Mouse (Mus musculus): ENCODE measurements around the gene Rtn4rl2. TPM values are rescaled to one million over a fixed set of nuclear protein-coding genes. Genes with fewer than 3 reads are reported as not detected.
"Not testable (repeated sequence)": the region's sequence is repeated elsewhere in the genome, so short reads cannot be mapped to it uniquely, and the experiment has no call there.

The Rtn4rl2 gene
- polyA plus RNA-seq, 1 experiment = 0.13 TPM

DNA sequence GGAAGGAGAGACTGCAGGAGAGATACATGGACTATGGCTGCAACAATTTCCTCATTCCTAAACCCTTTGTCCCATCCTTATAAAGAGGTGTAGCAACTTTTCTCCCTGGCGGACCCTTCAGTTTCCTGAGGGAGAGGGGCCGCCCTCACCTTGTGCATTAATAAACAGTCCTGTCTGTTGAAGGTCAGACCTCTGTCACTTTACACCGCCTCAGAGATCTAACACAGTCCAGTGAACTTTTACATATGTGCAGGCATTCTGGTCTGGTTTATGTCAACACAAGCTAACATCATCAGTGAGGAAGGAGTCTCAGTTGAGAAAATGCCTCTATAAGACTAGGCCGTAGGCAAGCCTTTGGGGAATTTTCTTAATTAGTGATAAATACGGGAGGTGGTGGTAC lies 27.4 kb upstream of the Rtn4rl2 start:
- Histone ChIP-seq H3K4me2 (ENCODE audit: low read depth) (no peak overlapping the region), H3K27me3 (ENCODE audit: control insufficient read depth, insufficient read depth, insufficient read length) (peaks cover 4% of the 10 kb centered on the region), H3K36me3 (ENCODE audit: control insufficient read depth, insufficient read depth) (no peaks in the 10 kb centered on the region), H3K4me3 (no peak overlapping the region), H3ac (ENCODE audit: control insufficient read depth, insufficient read length) (no peak overlapping the region), H3K79me2 (ENCODE audit: control insufficient read depth, insufficient read depth) (no peaks in the 10 kb centered on the region)
- TF ChIP-seq TCF3 (IDR thresholded peaks at IDR 0.05; ENCODE audit: insufficient read length, low read depth) (no peak), CEBPB (IDR thresholded peaks at IDR 0.05; ENCODE audit: insufficient read depth, poor library complexity, severe bottlenecking) (no peak), POLR2AphosphoS2 (IDR thresholded peaks at IDR 0.05; ENCODE audit: insufficient read length, low read depth) (no peak), POLR2A (IDR thresholded peaks at IDR 0.05; ENCODE audit: insufficient read length, low read depth) (no peak), E2F4 (IDR thresholded peaks at IDR 0.05; ENCODE audit: insufficient read depth) (no peak), MYOG (IDR thresholded peaks at IDR 0.05; ENCODE audit: control insufficient read depth in 1 of 3, insufficient read depth in 1 of 3, insufficient read length in 2 of 3, low read depth in 2 of 3) (no peak), USF1 (IDR thresholded peaks at IDR 0.05; ENCODE audit: low read depth) (no peak), MAX (IDR thresholded peaks at IDR 0.05; ENCODE audit: low read depth) (no peak)

DNA sequence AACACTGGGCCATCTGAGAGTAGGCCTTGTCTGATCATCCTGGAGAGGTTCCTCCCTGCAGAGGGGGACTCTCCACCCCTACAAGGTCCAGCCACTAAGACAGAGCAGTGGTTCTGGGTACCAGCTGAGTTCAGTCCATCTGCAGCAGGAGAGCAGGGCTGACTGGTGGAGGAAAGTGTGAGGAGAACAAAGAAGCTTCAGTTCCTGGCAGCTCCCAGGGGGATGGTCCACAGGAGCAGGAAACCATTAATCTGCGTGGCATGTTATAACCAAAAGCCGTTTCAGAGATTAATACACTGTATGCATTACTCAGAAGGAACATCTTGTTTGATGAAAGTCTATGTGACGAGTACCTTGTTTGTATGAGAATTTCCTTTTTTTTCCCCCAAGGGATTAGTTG lies 26.2 kb upstream of the Rtn4rl2 start:
- H3ac ChIP-seq (ENCODE audit: control insufficient read depth, insufficient read length) = no peak overlapping the region
- H3K4me2 ChIP-seq (ENCODE audit: low read depth) = no peak overlapping the region
- H3K27me3 ChIP-seq (ENCODE audit: control insufficient read depth, insufficient read depth, insufficient read length) = peaks cover 4% of the 10 kb centered on the region
- TF ChIP-seq MYOD1 (IDR thresholded peaks at IDR 0.05; ENCODE audit: control insufficient read depth in 1 of 3, insufficient read length in 2 of 3, low read depth in 2 of 3) (no peak), POLR2AphosphoS2 (IDR thresholded peaks at IDR 0.05; ENCODE audit: insufficient read length, low read depth) (no peak), MYOG (IDR thresholded peaks at IDR 0.05; ENCODE audit: control insufficient read depth in 1 of 3, insufficient read depth in 1 of 3, insufficient read length in 2 of 3, low read depth in 2 of 3) (no peak), MAX (IDR thresholded peaks at IDR 0.05; ENCODE audit: low read depth) (no peak), USF1 (IDR thresholded peaks at IDR 0.05; ENCODE audit: low read depth) (no peak), REST (IDR thresholded peaks at IDR 0.05; ENCODE audit: insufficient read depth, insufficient read length) (no peak), TCF12 (IDR thresholded peaks at IDR 0.05; ENCODE audit: insufficient read depth, poor library complexity, severe bottlenecking) (no peak), E2F4 (IDR thresholded peaks at IDR 0.05; ENCODE audit: insufficient read depth) (no peak), TCF3 (IDR thresholded peaks at IDR 0.05; ENCODE audit: insufficient read length, low read depth) (no peak), POLR2A (IDR thresholded peaks at IDR 0.05; ENCODE audit: insufficient read length, low read depth) (no peak)
- no peak overlapping the region for H3K4me3 ChIP-seq
- H3K36me3 ChIP-seq (ENCODE audit: control insufficient read depth, insufficient read depth) = no peaks in the 10 kb centered on the region
- no peaks in the 10 kb centered on the region for H3K79me2 ChIP-seq (ENCODE audit: control insufficient read depth, insufficient read depth)

- not testable (repeated sequence) for H3ac ChIP-seq (ENCODE audit: control insufficient read depth, insufficient read length); H3K36me3 ChIP-seq (ENCODE audit: control insufficient read depth, insufficient read depth); H3K79me2 ChIP-seq (ENCODE audit: control insufficient read depth, insufficient read depth); H3K4me3 ChIP-seq; H3K4me2 ChIP-seq (ENCODE audit: low read depth)
- H3K27me3 ChIP-seq (ENCODE audit: control insufficient read depth, insufficient read depth, insufficient read length) = peaks cover 18% of the 10 kb centered on the region
Measured at GRCm38 (mm10) chr2:84896686-84897085, 10.2 kb upstream of the Rtn4rl2 start.

- TF ChIP-seq TCF3 (IDR thresholded peaks at IDR 0.05; ENCODE audit: insufficient read length, low read depth) (no peak), TCF12 (IDR thresholded peaks at IDR 0.05; ENCODE audit: insufficient read depth, poor library complexity, severe bottlenecking) (no peak), SRF (IDR thresholded peaks at IDR 0.05; ENCODE audit: control insufficient read depth, insufficient read length, low read depth) (no peak), POLR2AphosphoS2 (IDR thresholded peaks at IDR 0.05; ENCODE audit: insufficient read length, low read depth) (no peak), USF1 (IDR thresholded peaks at IDR 0.05; ENCODE audit: low read depth) (no peak), MYOD1 (IDR thresholded peaks at IDR 0.05; ENCODE audit: control insufficient read depth in 1 of 3, insufficient read length in 2 of 3, low read depth in 2 of 3) (no peak), POLR2A (IDR thresholded peaks at IDR 0.05; ENCODE audit: insufficient read length, low read depth) (no peak), CEBPB (IDR thresholded peaks at IDR 0.05; ENCODE audit: insufficient read depth, poor library complexity, severe bottlenecking) (no peak), MAX (IDR thresholded peaks at IDR 0.05; ENCODE audit: low read depth) (no peak), E2F4 (IDR thresholded peaks at IDR 0.05; ENCODE audit: insufficient read depth) (no peak), MYOG (IDR thresholded peaks at IDR 0.05; ENCODE audit: control insufficient read depth in 1 of 3, insufficient read depth in 1 of 3, insufficient read length in 2 of 3, low read depth in 2 of 3) (no peak), REST (IDR thresholded peaks at IDR 0.05; ENCODE audit: insufficient read depth, insufficient read length) (no peak)
- H3K27me3 ChIP-seq (ENCODE audit: control insufficient read depth, insufficient read depth, insufficient read length) = peaks cover 18% of the 10 kb centered on the region
Measured at GRCm38 (mm10) chr2:84895495-84896198, 9.1 kb upstream of the Rtn4rl2 start.

GRCm38 (mm10) chr2:84893359-84893758 lies 6.8 kb upstream of the Rtn4rl2 start:
- no peak for TF ChIP-seq TCF12 (IDR thresholded peaks at IDR 0.05; ENCODE audit: insufficient read depth, poor library complexity, severe bottlenecking)
- no peak for TF ChIP-seq SRF (IDR thresholded peaks at IDR 0.05; ENCODE audit: control insufficient read depth, insufficient read length, low read depth)
- TF ChIP-seq MYOD1 (IDR thresholded peaks at IDR 0.05; ENCODE audit: control insufficient read depth in 1 of 3, insufficient read length in 2 of 3, low read depth in 2 of 3) = no peak
- TF ChIP-seq MYOG (IDR thresholded peaks at IDR 0.05; ENCODE audit: control insufficient read depth in 1 of 3, insufficient read depth in 1 of 3, insufficient read length in 2 of 3, low read depth in 2 of 3) = no peak
- no peak for TF ChIP-seq USF1 (IDR thresholded peaks at IDR 0.05; ENCODE audit: low read depth)
- no peak for TF ChIP-seq POLR2AphosphoS2 (IDR thresholded peaks at IDR 0.05; ENCODE audit: insufficient read length, low read depth)
- no peak for TF ChIP-seq TCF3 (IDR thresholded peaks at IDR 0.05; ENCODE audit: insufficient read length, low read depth)
- no peak for TF ChIP-seq E2F4 (IDR thresholded peaks at IDR 0.05; ENCODE audit: insufficient read depth)
- no peak for TF ChIP-seq POLR2A (IDR thresholded peaks at IDR 0.05; ENCODE audit: insufficient read length, low read depth)
- TF ChIP-seq MAX (IDR thresholded peaks at IDR 0.05; ENCODE audit: low read depth) = no peak
- TF ChIP-seq CEBPB (IDR thresholded peaks at IDR 0.05; ENCODE audit: insufficient read depth, poor library complexity, severe bottlenecking) = no peak
- no peak for TF ChIP-seq REST (IDR thresholded peaks at IDR 0.05; ENCODE audit: insufficient read depth, insufficient read length)
- Histone ChIP-seq H3K36me3 (ENCODE audit: control insufficient read depth, insufficient read depth) (no peaks in the 10 kb centered on the region), H3ac (ENCODE audit: control insufficient read depth, insufficient read length) (no peak overlapping the region), H3K27me3 (ENCODE audit: control insufficient read depth, insufficient read depth, insufficient read length) (peaks cover 18% of the 10 kb centered on the region), H3K4me3 (no peak overlapping the region), H3K4me2 (ENCODE audit: low read depth) (no peak overlapping the region), H3K79me2 (ENCODE audit: control insufficient read depth, insufficient read depth) (no peaks in the 10 kb centered on the region)

More at GRCm38 (mm10) chr2:84895495-84896198, 9.1 kb upstream of the Rtn4rl2 start:
- Histone ChIP-seq H3K79me2 (ENCODE audit: control insufficient read depth, insufficient read depth) (no peaks in the 10 kb centered on the region), H3ac (ENCODE audit: control insufficient read depth, insufficient read length) (no peak overlapping the region), H3K4me2 (ENCODE audit: low read depth) (no peak overlapping the region), H3K36me3 (ENCODE audit: control insufficient read depth, insufficient read depth) (no peaks in the 10 kb centered on the region), H3K4me3 (no peak overlapping the region)

All from myocyte (in vitro differentiated cells).